Mouse (Mus musculus) neural tube, embryonic 15.5 days (tissue): Measurements from ENCODE around the gene Fcgrt. TPM values are rescaled to one million over a fixed set of nuclear protein-coding genes. Genes with fewer than 3 reads are reported as not detected.
"Not testable (repeated sequence)": the region's sequence is repeated elsewhere in the genome, so short reads cannot be mapped to it uniquely, and the experiment has no call there.

Experiments
- ATAC-seq: fragments of 200-750 bp; cut with Nextera tagmentation; 2 replicates; pipeline ENCODE4 v1.8.0; 2017; ENCODE audit warnings: mild to moderate bottlenecking, moderate TSS enrichment, moderate library complexity; ENCODE audit not compliant: low FRiP score
- H3K27ac ChIP-seq: fragments of 300-500 bp; sonication (generic); replicated peaks from 2 replicates; pipeline ENCODE4 v1.5.1; 2015; ENCODE audit warnings: mild to moderate bottlenecking, inconsistent platforms
- H3K27me3 ChIP-seq: fragments of 300-500 bp; sonication (generic); replicated peaks from 2 replicates; pipeline ENCODE4 v1.6.1; 2015; ENCODE audit warnings: inconsistent platforms
- H3K36me3 ChIP-seq: fragments of 300-500 bp; sonication (generic); 2 replicates; pipeline ENCODE4 v1.6.1; 2015; ENCODE audit warnings: inconsistent platforms
- H3K4me1 ChIP-seq: fragments of 300-500 bp; sonication (generic); 2 replicates; pipeline ENCODE4 v1.6.1; 2015; ENCODE audit warnings: inconsistent platforms
- H3K4me2 ChIP-seq: fragments of 300-500 bp; sonication (generic); 2 replicates; pipeline ENCODE4 v1.6.1; 2015; ENCODE audit warnings: inconsistent platforms, mild to moderate bottlenecking, moderate library complexity
- H3K4me3 ChIP-seq: fragments of 300-500 bp; sonication (generic); replicated peaks from 2 replicates; pipeline ENCODE4 v1.5.1; 2015; ENCODE audit warnings: mild to moderate bottlenecking, inconsistent platforms
- H3K9ac ChIP-seq: fragments of 300-500 bp; sonication (generic); replicated peaks from 2 replicates; pipeline ENCODE4 v1.6.1; 2015; ENCODE audit warnings: mild to moderate bottlenecking, inconsistent platforms
- H3K9me3 ChIP-seq: fragments of 300-500 bp; sonication (generic); replicated peaks from 2 replicates; pipeline ENCODE4 v1.6.1; 2016; ENCODE audit warnings: inconsistent platforms
- WGBS: fragments of 180-500 bp; shearing (Covaris S2); methylation state at CpG from one replicate; pipeline ENCODE4 v1.1.7; 2015; ENCODE audit warnings: mixed read lengths; 5-methylcytosine and 5-hydroxymethylcytosine counted together
- polyA plus RNA-seq: library from polyadenylated mRNA; unstranded; fragments of >200 nt; fragmentation: Nextera tagmentation; extraction: Ambion mirVana; gene quantifications from 2 replicates; pipeline ENCODE4 v1.2.1, GENCODE M21; 2015

Fcgrt gene
- polyA plus RNA-seq, 1 experiment from 2014 or later: 33.8 TPM

DNA sequence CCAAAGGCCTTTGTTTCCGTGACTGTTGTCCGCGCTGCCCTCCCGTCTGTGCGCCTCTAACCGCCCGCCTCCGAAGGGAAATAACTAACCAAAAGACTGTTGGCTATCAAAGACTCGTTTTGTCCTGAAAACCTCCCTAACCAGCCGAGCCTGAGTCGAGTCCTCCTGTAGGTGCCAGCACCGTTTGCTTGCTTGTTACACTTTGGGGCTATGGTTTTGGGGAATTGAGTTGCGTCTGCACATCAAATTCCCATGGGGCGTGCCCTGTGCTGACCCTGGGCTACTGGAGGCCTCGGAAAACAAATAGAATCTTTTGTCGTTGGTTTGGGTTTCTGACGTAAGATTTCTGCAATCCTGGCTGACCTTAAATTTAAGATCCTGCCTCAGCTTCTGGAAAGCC, 25.7 kb upstream of the Fcgrt start:
- Histone ChIP-seq H3K4me1 (peaks cover 44% of the 10 kb centered on the region), H3K9me3 (no peaks in the 10 kb centered on the region), H3K4me2 (peak overlapping the region; percentile 67), H3K4me3 (peak overlapping the region; percentile 80), H3K27me3 (0 out of 2 replicates have a peak, but pooled peaks cover 4% of the 10 kb centered on the region), H3K36me3 (peaks cover 24% of the 10 kb centered on the region), H3K27ac (peak overlapping the region; percentile 95), H3K9ac (peak overlapping the region; percentile 55)
- WGBS: under 1% methylated on average over 17 of the region's 17 CpGs
- ATAC-seq: no peak

DNA sequence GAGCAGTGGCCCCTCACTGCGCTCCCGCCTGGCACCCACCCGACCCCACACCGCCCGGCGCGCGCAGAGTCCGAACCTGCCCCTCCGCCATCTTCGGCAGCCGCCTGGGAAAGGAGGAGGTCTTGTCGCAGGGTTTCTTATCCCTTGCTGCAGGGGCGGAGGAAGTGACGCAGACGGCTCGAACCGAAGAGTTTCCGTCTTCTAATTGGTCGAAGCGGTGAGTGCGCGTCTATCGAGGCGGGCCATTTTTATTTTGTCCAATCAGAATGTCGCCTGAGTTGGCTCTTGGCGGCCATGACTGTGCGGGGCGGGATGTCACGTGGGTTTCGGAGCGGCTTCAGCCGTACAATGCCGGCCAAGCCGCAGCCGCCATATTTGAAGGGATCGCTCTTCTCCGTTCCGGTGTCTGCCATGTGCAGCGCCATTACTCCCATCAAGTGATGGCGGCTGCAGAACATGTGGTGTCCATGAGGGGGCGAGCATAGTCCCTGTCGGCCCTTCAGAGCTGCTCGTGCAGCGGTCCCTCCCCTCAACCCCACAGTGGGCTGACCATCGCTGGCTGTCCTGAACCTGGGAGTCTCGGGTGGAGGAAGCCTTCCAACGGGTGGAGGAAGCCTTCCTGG, 25.1 kb upstream of the Fcgrt start, which contains the start of gene Rpl13a:
TSS of gene Rpl13a (minus strand) at position 138 of the 623 bp plus-strand sequence.
- peaks cover 44% of the 10 kb centered on the region for H3K4me1 ChIP-seq
- H3K4me2 ChIP-seq: peak within 1 kb of the TSS; percentile 70
- WGBS: under 1% methylated on average over 48 of the region's 48 CpGs

GRCm38 (mm10) chr7:45127700-45128224, 24.1 kb upstream of the Fcgrt start:
- Histone ChIP-seq H3K9me3 (no peaks in the 10 kb centered on the region), H3K27me3 (no peaks in the 10 kb centered on the region), H3K36me3 (peaks cover 28% of the 10 kb centered on the region), H3K4me3 (peak overlapping the region; percentile 80), H3K9ac (peak overlapping the region; percentile 99), H3K4me1 (peaks cover 50% of the 10 kb centered on the region), H3K27ac (peak overlapping the region; percentile 91), H3K4me2 (peak overlapping the region; percentile 70)
- under 1% methylated on average over 6 of the region's 6 CpGs for WGBS
- ATAC-seq: no peak

More for the DNA sequence above, 25.1 kb upstream of the Fcgrt start, which contains the start of gene Rpl13a:
- Histone ChIP-seq H3K4me3 (peak within 1 kb of the TSS; percentile 80), H3K27ac (peak within 1 kb of the TSS; percentile 95), H3K36me3 (peaks cover 24% of the 10 kb centered on the region), H3K9me3 (no peaks in the 10 kb centered on the region), H3K27me3 (0 out of 2 replicates have a peak, but pooled peaks cover 3% of the 10 kb centered on the region), H3K9ac (peak within 1 kb of the TSS; percentile 99)
- ATAC-seq: peak; percentile 92

DNA sequence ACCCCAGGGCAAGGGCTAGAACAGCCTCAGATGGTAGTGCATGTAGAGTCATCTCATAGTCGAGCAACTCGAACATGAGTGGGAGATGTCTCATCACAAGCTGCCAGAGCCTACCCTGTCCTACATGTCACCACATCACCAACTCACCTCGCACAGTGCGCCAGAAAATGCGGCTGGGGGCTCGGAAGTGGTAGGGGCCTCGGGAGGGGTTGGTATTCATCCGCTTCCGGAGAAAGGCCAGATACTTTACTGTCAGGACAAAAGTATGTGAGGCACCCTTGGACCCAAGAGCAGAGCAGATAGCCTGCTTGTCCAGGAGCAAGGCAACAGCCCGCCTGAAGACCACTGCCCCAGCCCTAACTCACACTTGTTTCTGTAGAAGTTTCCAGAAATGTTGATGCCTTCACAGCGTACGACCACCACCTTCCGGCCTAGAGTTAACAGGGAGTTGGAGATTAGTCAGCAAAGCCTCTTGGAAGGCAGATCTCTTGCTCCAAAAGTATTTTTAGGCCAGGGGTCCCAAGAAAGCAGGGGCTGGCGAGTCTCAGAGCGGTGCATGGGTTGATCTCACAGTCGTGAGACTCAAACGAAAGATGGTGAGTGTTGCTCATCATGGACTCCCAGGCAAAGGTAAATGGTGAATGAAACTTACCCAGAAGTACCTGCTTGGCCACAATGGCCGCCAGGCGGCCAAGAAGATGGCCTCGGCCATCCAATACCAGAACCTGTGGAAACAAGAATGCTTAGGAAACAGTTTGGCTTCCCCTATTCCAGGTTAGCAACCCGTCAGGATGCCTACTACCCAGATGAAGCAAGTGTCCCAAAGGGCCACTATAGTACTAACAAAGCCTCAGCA, 23.4 kb upstream of the Fcgrt start:
- peak overlapping the region; percentile 70 for H3K4me2 ChIP-seq
- ATAC-seq: no peak
- H3K9me3 ChIP-seq: no peaks in the 10 kb centered on the region
- 45% methylated on average over 21 of the region's 21 CpGs for WGBS
- no peaks in the 10 kb centered on the region for H3K27me3 ChIP-seq
- H3K36me3 ChIP-seq: peaks cover 35% of the 10 kb centered on the region
- H3K4me1 ChIP-seq: peaks cover 56% of the 10 kb centered on the region
- H3K27ac ChIP-seq: peak overlapping the region; percentile 91
- H3K4me3 ChIP-seq: peak overlapping the region; percentile 80
- H3K9ac ChIP-seq: peak overlapping the region; percentile 99

GRCm38 (mm10) chr7:45126147-45126843, 22.6 kb upstream of the Fcgrt start:
- Histone ChIP-seq H3K4me2 (peak overlapping the region; percentile 70), H3K36me3 (peaks cover 42% of the 10 kb centered on the region), H3K4me1 (peaks cover 63% of the 10 kb centered on the region), H3K9ac (peak overlapping the region; percentile 99), H3K4me3 (peak overlapping the region; percentile 80), H3K27me3 (no peaks in the 10 kb centered on the region), H3K27ac (peak overlapping the region; percentile 91), H3K9me3 (no peaks in the 10 kb centered on the region)
- 77% methylated on average over 17 of the region's 17 CpGs for WGBS
- no peak for ATAC-seq

DNA sequence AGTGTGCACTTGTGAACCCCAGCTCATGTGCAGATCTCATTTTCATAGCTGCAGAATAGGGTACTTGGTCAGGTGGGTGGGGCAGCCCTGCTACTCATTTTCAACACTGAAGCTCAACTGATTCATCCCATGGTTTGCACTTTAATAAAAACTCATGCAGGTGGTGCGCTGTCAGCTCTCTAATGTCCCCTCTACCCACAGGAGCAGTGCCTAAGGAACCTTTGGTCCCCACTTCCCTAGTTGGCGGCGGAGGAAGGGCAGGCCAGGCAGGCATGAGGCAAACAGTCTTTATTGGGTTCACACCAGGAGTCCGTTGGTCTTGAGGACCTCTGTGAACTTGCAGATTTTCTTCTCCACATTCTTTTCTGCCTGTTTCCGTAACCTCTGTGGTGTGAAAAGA, 22.0 kb upstream of the Fcgrt start:
- Histone ChIP-seq H3K36me3 (peaks cover 49% of the 10 kb centered on the region), H3K4me2 (0 out of 2 replicates have a peak overlapping the region, but pooled peaks have one; percentile 66), H3K4me1 (peaks cover 63% of the 10 kb centered on the region), H3K4me3 (peak overlapping the region; percentile 13; the same call in 1 of the 2 replicates), H3K27ac (peak overlapping the region; percentile 87)
- H3K27me3 ChIP-seq, ATAC-seq, H3K9ac ChIP-seq, H3K9me3 ChIP-seq: not testable (repeated sequence)
- whole genome bisulfite sequencing: 64% methylated on average over 5 of the region's 5 CpGs

DNA sequence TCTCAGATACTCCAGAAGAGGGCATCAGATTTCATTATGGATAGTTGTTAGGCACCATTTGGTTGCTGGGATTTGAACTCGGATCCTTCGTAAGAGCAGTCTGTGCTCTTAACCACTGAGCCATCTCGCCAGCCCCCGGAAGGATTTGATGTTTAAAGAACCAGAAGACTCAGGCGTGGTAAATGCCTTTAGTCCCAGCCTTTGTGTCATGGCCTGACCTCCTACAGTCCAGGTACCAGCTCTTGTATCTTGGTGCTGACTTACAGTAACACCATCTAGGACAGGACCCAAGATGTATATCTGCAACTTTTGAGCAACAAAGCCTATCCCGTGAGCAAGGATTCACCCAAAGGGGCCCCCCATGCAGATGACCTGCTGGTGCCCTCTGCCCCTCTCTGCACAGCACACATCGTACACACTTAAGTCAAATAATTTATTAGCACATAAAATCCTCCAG, 21.5 kb upstream of the Fcgrt start:
- no peak overlapping the region for H3K9ac ChIP-seq
- H3K4me2 ChIP-seq: peak overlapping the region; percentile 66
- H3K27ac ChIP-seq: peak overlapping the region; percentile 87
- peaks cover 54% of the 10 kb centered on the region for H3K36me3 ChIP-seq
- 14% methylated on average over 7 of the region's 7 CpGs for WGBS
- H3K9me3 ChIP-seq: no peaks in the 10 kb centered on the region
- ATAC-seq: no peak
- H3K4me3 ChIP-seq: peak overlapping the region; percentile 13; the same call in 1 of the 2 replicates
- H3K4me1 ChIP-seq: peaks cover 63% of the 10 kb centered on the region
- H3K27me3 ChIP-seq: no peaks in the 10 kb centered on the region

- no peaks in the 10 kb centered on the region for H3K27me3 ChIP-seq
- under 1% methylated on average over 59 of the region's 59 CpGs for WGBS
- no peaks in the 10 kb centered on the region for H3K9me3 ChIP-seq
- peak; percentile 88 for ATAC-seq
- H3K4me2 ChIP-seq: peak within 1 kb of the TSS; percentile 66
- peak within 1 kb of the TSS; percentile 92 for H3K27ac ChIP-seq
- H3K4me3 ChIP-seq: peak within 1 kb of the TSS; percentile 89
- H3K9ac ChIP-seq: peak within 1 kb of the TSS; percentile 94
- peaks cover 58% of the 10 kb centered on the region for H3K4me1 ChIP-seq
- H3K36me3 ChIP-seq: peaks cover 60% of the 10 kb centered on the region
Measured at GRCm38 (mm10) chr7:45124224-45125143, 20.8 kb upstream of the Fcgrt start, which contains the start of gene Rps11. TSS of gene Rps11 (minus strand) at chr7:45124439.

- Histone ChIP-seq H3K27me3 (no peaks in the 10 kb centered on the region), H3K36me3 (peaks cover 69% of the 10 kb centered on the region), H3K4me1 (peaks cover 54% of the 10 kb centered on the region), H3K9ac (peak overlapping the region; percentile 94), H3K27ac (peak overlapping the region; percentile 92; the same call in 1 of the 2 replicates), H3K9me3 (no peaks in the 10 kb centered on the region), H3K4me3 (peak overlapping the region; percentile 89), H3K4me2 (peak overlapping the region; percentile 66)
- 24% methylated on average over 12 of the region's 12 CpGs for WGBS
- no peak for ATAC-seq
Measured at GRCm38 (mm10) chr7:45123186-45123570, 19.5 kb upstream of the Fcgrt start.

DNA sequence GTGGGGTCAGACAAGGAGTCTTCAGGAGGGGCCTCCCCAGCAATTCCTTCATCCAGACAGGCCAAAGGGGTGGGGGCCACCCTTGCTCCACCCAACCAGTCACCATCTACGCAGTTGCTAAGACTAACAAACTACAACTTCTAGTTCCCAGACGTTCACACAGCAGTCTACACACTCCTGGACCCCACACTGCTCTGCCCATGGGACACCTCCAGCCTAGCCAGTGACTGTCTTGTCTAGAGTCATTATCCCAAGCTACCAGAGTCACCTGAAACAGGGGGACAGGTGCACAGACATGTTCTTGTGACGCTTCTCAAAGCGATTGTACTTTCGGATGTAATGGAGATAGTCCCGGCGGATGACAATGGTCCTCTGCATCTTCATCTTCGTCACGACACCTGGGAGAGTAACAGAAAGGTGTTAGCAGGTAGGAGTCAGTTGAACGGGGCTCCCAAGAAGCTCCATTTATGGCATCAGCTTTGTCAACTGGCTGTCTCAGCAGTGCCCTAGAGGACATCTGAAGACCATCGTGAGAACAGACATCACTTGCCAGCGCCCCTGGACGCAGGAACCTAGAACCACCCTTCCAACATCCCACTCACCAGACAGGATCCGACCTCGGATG, 19.0 kb upstream of the Fcgrt start:
- WGBS: 89% methylated on average over 15 of the region's 15 CpGs
- Histone ChIP-seq H3K36me3 (peaks cover 72% of the 10 kb centered on the region), H3K9me3 (no peaks in the 10 kb centered on the region), H3K4me3 (peak overlapping the region; percentile 89), H3K27ac (peak overlapping the region; percentile 92; the same call in 1 of the 2 replicates), H3K4me1 (peaks cover 52% of the 10 kb centered on the region), H3K9ac (peak overlapping the region; percentile 94), H3K4me2 (peak overlapping the region; percentile 66), H3K27me3 (no peaks in the 10 kb centered on the region)
- no peak for ATAC-seq
